In genomic region chr5:64580786-64581445, GRCm38 (mm10) we compare ENCODE assay signal across 9 mouse cellular contexts.
DNase-seq lines count a peak whose midpoint lies in the region; ATAC-seq and TF ChIP-seq lines count a peak whose summit lies in the region.
"Had no signal": no experiment of that assay in that cellular context is flagged by ENCODE, and none has a peak within 500 bp of the region (broad histone marks: within the 10 kb centered on the region; RNA-seq: fewer than 3 reads in every experiment).

No protein-coding gene starts in this region.

- no peak for DNase-seq in kidney, adult 2 months
- DNase-seq in ovary, adult 18-20 months (ENCODE audit: low spot score) = no peak
- no peak for DNase-seq in MN1 (ENCODE audit: low spot score)
- DNase-seq in left cerebral cortex, adult 2 months (ENCODE audit: extremely low spot score in 1 of 2, low spot score in 2 of 2) = no peak

- H3K27ac ChIP-seq in kidney, embryonic 16.5 days (ENCODE audit: low read length) = peak overlapping the region; percentile 93
- H3K27ac ChIP-seq in kidney, adult 2 months (ENCODE audit: insufficient read depth, low read depth, low read length) = no peak overlapping the region
- peak overlapping the region; percentile 47 for H3K27ac ChIP-seq in bone marrow, adult 2 months (ENCODE audit: control insufficient read depth, insufficient read depth, low read depth, low read length, poor library complexity)
- peak overlapping the region; percentile 68 to 79 for H3K27ac ChIP-seq in heart, embryonic 14.5 days (replicated peaks in 1 of 2; ENCODE audit: control insufficient read depth in 1 of 2, insufficient read depth in 1 of 2, low read depth in 2 of 2, low read length in 2 of 2)
- peak overlapping the region; percentile 88 for H3K27ac ChIP-seq in liver, embryonic 16.5 days (ENCODE audit: low read length)
- no peak overlapping the region for H3K27ac ChIP-seq in left cerebral cortex, adult 2 months

- H3K27me3 ChIP-seq in kidney, embryonic 16.5 days (ENCODE audit: insufficient read depth, low read length) = no peaks in the 10 kb centered on the region
- H3K27me3 ChIP-seq in kidney, adult 2 months (replicated peaks; ENCODE audit: control insufficient read depth, insufficient read depth, low read length) = no peaks in the 10 kb centered on the region
- H3K27me3 ChIP-seq in heart, embryonic 14.5 days (ENCODE audit: control insufficient read depth, insufficient read depth, low read length) = no peaks in the 10 kb centered on the region
- no peaks in the 10 kb centered on the region for H3K27me3 ChIP-seq in liver, embryonic 16.5 days (ENCODE audit: control insufficient read depth, insufficient read depth, low read depth, low read length)

- H3K9ac ChIP-seq in kidney, embryonic 16.5 days (replicated peaks; ENCODE audit: low read length) = no peak overlapping the region
- no peak overlapping the region for H3K9ac ChIP-seq in heart, embryonic 14.5 days (ENCODE audit: low read length)
- peak overlapping the region; percentile 2; the same call in 1 of the 2 replicates for H3K9ac ChIP-seq in liver, embryonic 16.5 days (ENCODE audit: low read depth, low read length)

- peaks cover 59% of the 10 kb centered on the region for H3K4me1 ChIP-seq in kidney, embryonic 16.5 days (ENCODE audit: insufficient read depth, low read length)
- peaks cover 19% of the 10 kb centered on the region; the same call in 1 of the 2 replicates for H3K4me1 ChIP-seq in kidney, adult 2 months (ENCODE audit: control insufficient read depth, insufficient read depth, low read length)
- no peaks in the 10 kb centered on the region; the same call in 1 of the 2 replicates for H3K4me1 ChIP-seq in bone marrow, adult 2 months (ENCODE audit: control insufficient read depth, insufficient read depth, low read length)
- peaks cover 26 to 46% of the 10 kb centered on the region in 2 experiments for H3K4me1 ChIP-seq in heart, embryonic 14.5 days (ENCODE audit: control insufficient read depth in 2 of 2, insufficient read depth in 2 of 2, low read length in 2 of 2)
- peaks cover 42% of the 10 kb centered on the region for H3K4me1 ChIP-seq in liver, embryonic 16.5 days (ENCODE audit: control insufficient read depth, low read depth, low read length)

- intact Hi-C loops in left cerebral cortex, adult 2 months (cut with DNase I) = no loop called here

- no peak for TF ChIP-seq CTCF in kidney, adult 2 months (conservative IDR thresholded peaks at IDR 0.05; ENCODE audit: insufficient read depth, insufficient read length, low read depth, low read length)
- no peak for TF ChIP-seq CTCF in bone marrow, adult 2 months (IDR thresholded peaks at IDR 0.05; ENCODE audit: control insufficient read depth, insufficient read depth, low read length)
- no peak for TF ChIP-seq CTCF in left cerebral cortex, adult 2 months (IDR thresholded peaks at IDR 0.05)

- ATAC-seq in kidney, embryonic 16.5 days (ENCODE audit: low FRiP score, low TSS enrichment) = no peak
- ATAC-seq in heart, embryonic 14.5 days (ENCODE audit: insufficient number of reproducible peaks, insufficient read depth, low FRiP score, low read depth) = no peak
- 0 out of 2 replicates have a peak, but pooled peaks have one; percentile 20 for ATAC-seq in liver, embryonic 16.5 days (ENCODE audit: low read depth)
- ATAC-seq: inflammation-experienced regulatory T-cells, adult 6 months had no signal

- H3K9me3 ChIP-seq in kidney, embryonic 16.5 days (ENCODE audit: low read length) = no peaks in the 10 kb centered on the region
- H3K9me3 ChIP-seq in heart, embryonic 14.5 days (ENCODE audit: control insufficient read depth, low read length) = no peaks in the 10 kb centered on the region
- no peaks in the 10 kb centered on the region for H3K9me3 ChIP-seq in liver, embryonic 16.5 days (replicated peaks; ENCODE audit: control insufficient read depth, low read length)

- H3K36me3 ChIP-seq in kidney, embryonic 16.5 days (ENCODE audit: insufficient read depth, low read length) = no peaks in the 10 kb centered on the region
- no peaks in the 10 kb centered on the region for H3K36me3 ChIP-seq in kidney, adult 2 months (ENCODE audit: control insufficient read depth, insufficient read depth, low read length)
- no peaks in the 10 kb centered on the region for H3K36me3 ChIP-seq in heart, embryonic 14.5 days (ENCODE audit: control insufficient read depth, insufficient read depth, low read length)
- H3K36me3 ChIP-seq in liver, embryonic 16.5 days (ENCODE audit: control insufficient read depth, insufficient read depth) = no peaks in the 10 kb centered on the region

- WGBS in kidney, embryonic 16.5 days = 78% methylated on average over 6 of the region's 6 CpGs
- 86% methylated on average over 6 of the region's 6 CpGs for WGBS in kidney, adult 2 months
- 70% methylated on average over 6 of the region's 6 CpGs for WGBS in bone marrow, adult 2 months
- WGBS in heart, embryonic 14.5 days = 62% methylated on average over 6 of the region's 6 CpGs
- 33% methylated on average over 6 of the region's 6 CpGs for WGBS in liver, embryonic 16.5 days (ENCODE audit: insufficient replicate concordance)

- TF ChIP-seq POLR2A in kidney, adult 2 months (IDR thresholded peaks at IDR 0.05; ENCODE audit: low read depth, low read length) = no peak
- no peak for TF ChIP-seq POLR2A in bone marrow, adult 2 months (IDR thresholded peaks at IDR 0.05; ENCODE audit: borderline replicate concordance, control insufficient read depth, low read depth, low read length)

- H3K4me2 ChIP-seq in kidney, embryonic 16.5 days (replicated peaks; ENCODE audit: low read depth, low read length) = no peak overlapping the region
- H3K4me2 ChIP-seq in heart, embryonic 14.5 days (ENCODE audit: low read length) = no peak overlapping the region
- H3K4me2 ChIP-seq in liver, embryonic 16.5 days (ENCODE audit: low read depth, low read length) = no peak overlapping the region

- no peak overlapping the region for H3K4me3 ChIP-seq in kidney, embryonic 16.5 days (ENCODE audit: low read length)
- H3K4me3 ChIP-seq in kidney, adult 2 months (ENCODE audit: insufficient read depth, low read depth, low read length) = no peak overlapping the region
- no peak overlapping the region for H3K4me3 ChIP-seq in bone marrow, adult 2 months (replicated peaks; ENCODE audit: control insufficient read depth, low read depth, low read length)
- no peak overlapping the region for H3K4me3 ChIP-seq in heart, embryonic 14.5 days (ENCODE audit: control insufficient read depth in 1 of 2, insufficient read depth in 1 of 2, low read depth in 1 of 2, low read length in 2 of 2)
- H3K4me3 ChIP-seq in liver, embryonic 16.5 days (ENCODE audit: low read depth, low read length) = no peak overlapping the region
- H3K4me3 ChIP-seq in left cerebral cortex, adult 2 months = no peak overlapping the region

Comparison
In these comparisons a context has a peak if more than half of its experiments do, and no peak if none do; other contexts are left out.
1. H3K27ac ChIP-seq: peak in kidney, embryonic 16.5 days (single experiment), bone marrow, adult 2 months (single experiment), heart, embryonic 14.5 days (2 of 2) and liver, embryonic 16.5 days (single experiment); none in kidney, adult 2 months (single experiment) and left cerebral cortex, adult 2 months (single experiment).